Mouse (Mus musculus) small intestine, adult 2 months (tissue): Measurements from ENCODE around the gene Dnttip1.

Source experiments
- CTCF ChIP-seq: fragments of 200-500 bp; IDR thresholded peaks from 2 replicates; pipeline ENCODE4 v1.5.1; 2012; ENCODE audit warnings: low read depth, mild to moderate bottlenecking, control low read depth, inconsistent platforms, low read length, moderate library complexity, mixed read lengths; ENCODE audit not compliant: insufficient replicate concordance, insufficient read length; ENCODE audit errors: extremely low read depth
- POLR2A ChIP-seq: fragments of 200-500 bp; IDR thresholded peaks from 2 replicates; pipeline ENCODE4 v1.6.1; 2012; ENCODE audit warnings: low read depth, mild to moderate bottlenecking, control low read depth, inconsistent platforms, low read length, moderate library complexity

DNA sequence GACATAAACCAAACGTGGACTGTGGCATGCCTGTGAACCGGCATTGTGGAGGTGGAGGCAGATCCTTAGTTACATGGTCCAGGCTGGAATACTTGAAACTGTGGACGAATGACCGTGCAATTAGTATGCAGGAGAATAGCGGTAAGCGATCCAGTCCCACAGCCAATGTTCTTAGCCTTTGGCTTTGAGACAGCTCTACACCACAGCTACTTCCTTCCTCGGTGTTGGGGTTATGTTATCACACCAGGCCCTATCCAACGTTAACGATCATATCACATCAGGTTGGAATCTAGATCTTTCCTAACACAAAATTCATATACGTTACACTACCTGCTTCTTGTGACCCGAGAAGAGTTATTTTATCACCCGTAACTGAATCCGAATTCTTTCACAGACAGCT, 796 bp upstream of the Dnttip1 start:
- TF ChIP-seq CTCF = no peak
- no peak for TF ChIP-seq POLR2A
